Mouse (Mus musculus) ES-E14 (cell line): Measurements from ENCODE around the gene Pcna.

Experiments
- CHD2 ChIP-seq: IDR thresholded peaks from 2 replicates; pipeline ENCODE4 v1.6.1; 2014; ENCODE audit warnings: mild to moderate bottlenecking, low read depth, low read length, inconsistent platforms
- HCFC1 ChIP-seq: IDR thresholded peaks from 2 replicates; pipeline ENCODE4 v1.6.1; 2012; ENCODE audit warnings: low read length, inconsistent platforms, borderline replicate concordance; ENCODE audit not compliant: insufficient read depth
- MAFK ChIP-seq: IDR thresholded peaks from 2 replicates; pipeline ENCODE4 v1.6.1; 2014; ENCODE audit warnings: mild to moderate bottlenecking, low read depth, low read length, inconsistent platforms; ENCODE audit not compliant: insufficient read depth
- ZNF384 ChIP-seq: IDR thresholded peaks from 2 replicates; pipeline ENCODE4 v1.6.1; 2012; ENCODE audit warnings: low read depth, low read length, inconsistent platforms

GRCm38 (mm10) chr2:132284492-132285139, 31.5 kb upstream of the Pcna start:
- TF ChIP-seq ZNF384 = no peak
- no peak for TF ChIP-seq HCFC1
- TF ChIP-seq CHD2 = no peak
- TF ChIP-seq MAFK = no peak
